Mouse (Mus musculus): ENCODE data around the gene Psma4.

Psma4 gene

GRCm38 (mm10) chr9:54994381-54994780 lies 43.8 kb downstream of the Psma4 start:
- no peak for DNase-seq

- no peak for DNase-seq
Measured at GRCm38 (mm10) chr9:54995645-54996044, 45.1 kb downstream of the Psma4 start.

- DNase-seq = no peak
Measured at GRCm38 (mm10) chr9:55003609-55004008, 53.0 kb downstream of the Psma4 start.
